Mouse (Mus musculus) kidney, embryonic 14.5 days (tissue): ENCODE data around the gene Nup160. TPM values are rescaled to one million over a fixed set of nuclear protein-coding genes. Genes with fewer than 3 reads are reported as not detected.

Experiments used
- ATAC-seq: fragments of 200-750 bp; cut with Nextera tagmentation; 2 replicates; pipeline ENCODE4 v1.8.0; 2017; ENCODE audit warnings: moderate number of reproducible peaks, mild to moderate bottlenecking, moderate TSS enrichment, moderate library complexity; ENCODE audit not compliant: low FRiP score, low TSS enrichment
- H3K27ac ChIP-seq: fragments of 300-500 bp; sonication (generic); 2 replicates; pipeline ENCODE4 v1.5.1; 2014; ENCODE audit warnings: low read depth, mild to moderate bottlenecking, low read length, moderate library complexity, mixed read lengths
- H3K27me3 ChIP-seq: fragments of 300-500 bp; sonication (generic); 2 replicates; pipeline ENCODE4 v1.6.1; 2014; ENCODE audit warnings: mild to moderate bottlenecking, low read length; ENCODE audit not compliant: control insufficient read depth, insufficient read depth
- H3K36me3 ChIP-seq: fragments of 300-500 bp; sonication (generic); 2 replicates; pipeline ENCODE4 v1.6.1; 2014; ENCODE audit warnings: low read length, mixed read lengths; ENCODE audit not compliant: control insufficient read depth, insufficient read depth
- H3K4me1 ChIP-seq: fragments of 300-500 bp; sonication (generic); 2 replicates; pipeline ENCODE4 v1.6.1; 2014; ENCODE audit warnings: low read length, mixed read lengths; ENCODE audit not compliant: control insufficient read depth, insufficient read depth
- H3K4me2 ChIP-seq: fragments of 300-500 bp; sonication (generic); replicated peaks from 2 replicates; pipeline ENCODE4 v1.6.1; 2014; ENCODE audit warnings: low read depth, mild to moderate bottlenecking, low read length
- H3K4me3 ChIP-seq: fragments of 300-500 bp; sonication (generic); 2 replicates; pipeline ENCODE4 v1.5.1; 2014; ENCODE audit warnings: mild to moderate bottlenecking, low read length
- H3K9ac ChIP-seq: fragments of 300-500 bp; sonication (generic); 2 replicates; pipeline ENCODE4 v1.6.1; 2014; ENCODE audit warnings: low read depth, mild to moderate bottlenecking, low read length, moderate library complexity
- H3K9me3 ChIP-seq: fragments of 300-500 bp; sonication (generic); 2 replicates; pipeline ENCODE4 v1.6.1; 2016; ENCODE audit warnings: low read length; ENCODE audit not compliant: control insufficient read depth
- WGBS: fragments of 180-500 bp; shearing (Covaris S2); extraction: QIAGEN DNeasy Blood & Tissue Kit; methylation state at CpG from one replicate; pipeline ENCODE4 v1.1.7; 2014; 5-methylcytosine and 5-hydroxymethylcytosine counted together
- polyA plus RNA-seq: library from polyadenylated mRNA; unstranded; fragments of >200 nt; fragmentation: Nextera tagmentation; extraction: Ambion mirVana; gene quantifications from 2 replicates; pipeline ENCODE4 v1.2.1, GENCODE M21; 2014

Gene Nup160
- polyA plus RNA-seq, 1 experiment from 2014 or later, result 68.0 TPM

GRCm38 (mm10) chr2:90673339-90673738 is 3.7 kb upstream of the Nup160 start:
- Histone ChIP-seq H3K9ac (no peak overlapping the region), H3K4me1 (0 out of 2 replicates have a peak, but pooled peaks cover under 1% of the 10 kb centered on the region), H3K4me3 (no peak overlapping the region), H3K9me3 (no peaks in the 10 kb centered on the region), H3K36me3 (no peaks in the 10 kb centered on the region), H3K4me2 (no peak overlapping the region), H3K27ac (no peak overlapping the region), H3K27me3 (no peaks in the 10 kb centered on the region)
- no peak for ATAC-seq
- 98% methylated on average over 1 of the region's 1 CpGs for WGBS

GRCm38 (mm10) chr2:90674555-90674954 is 2.5 kb upstream of the Nup160 start:
- Histone ChIP-seq H3K4me3 (no peak overlapping the region), H3K27ac (no peak overlapping the region), H3K4me1 (no peaks in the 10 kb centered on the region), H3K9ac (no peak overlapping the region), H3K9me3 (no peaks in the 10 kb centered on the region), H3K36me3 (no peaks in the 10 kb centered on the region), H3K4me2 (no peak overlapping the region), H3K27me3 (no peaks in the 10 kb centered on the region)
- no peak for ATAC-seq
- 96% methylated on average over 2 of the region's 2 CpGs for WGBS

- Histone ChIP-seq H3K4me1 (peaks cover 5% of the 10 kb centered on the region; the same call in 1 of the 2 replicates), H3K27me3 (no peaks in the 10 kb centered on the region), H3K4me3 (no peak overlapping the region), H3K4me2 (no peak overlapping the region), H3K36me3 (no peaks in the 10 kb centered on the region), H3K9me3 (no peaks in the 10 kb centered on the region), H3K27ac (no peak overlapping the region), H3K9ac (no peak overlapping the region)
- no peak for ATAC-seq
- 95% methylated on average over 2 of the region's 2 CpGs for WGBS
These were observed 1.5 kb upstream of the Nup160 start for GRCm38 (mm10) chr2:90675488-90675887.

GRCm38 (mm10) chr2:90678256-90679060 is 1.4 kb downstream of the Nup160 start:
- WGBS, result 31% methylated on average over 26 of the region's 26 CpGs
- no peaks in the 10 kb centered on the region for H3K9me3 ChIP-seq
- H3K9ac ChIP-seq, result peak overlapping the region; percentile 83
- peak; percentile 50; the same call in 1 of the 2 replicates for ATAC-seq
- H3K27me3 ChIP-seq, result no peaks in the 10 kb centered on the region
- H3K4me3 ChIP-seq, result peak overlapping the region; percentile 72
- H3K27ac ChIP-seq, result peak overlapping the region; percentile 95
- peak overlapping the region; percentile 55 for H3K4me2 ChIP-seq
- H3K36me3 ChIP-seq, result peaks cover 9% of the 10 kb centered on the region; the same call in 1 of the 2 replicates
- H3K4me1 ChIP-seq, result peaks cover 5% of the 10 kb centered on the region; the same call in 1 of the 2 replicates

- H3K4me3 ChIP-seq, result peak overlapping the region; percentile 72
- peaks cover 16% of the 10 kb centered on the region for H3K36me3 ChIP-seq
- no peaks in the 10 kb centered on the region for H3K27me3 ChIP-seq
- H3K27ac ChIP-seq, result peak overlapping the region; percentile 95
- under 1% methylated on average over 63 of the region's 63 CpGs for WGBS
- peak; percentile 97 for ATAC-seq
- H3K9me3 ChIP-seq, result no peaks in the 10 kb centered on the region
- H3K4me1 ChIP-seq, result peaks cover 5% of the 10 kb centered on the region; the same call in 1 of the 2 replicates
- peak overlapping the region; percentile 83 for H3K9ac ChIP-seq
- peak overlapping the region; percentile 56 for H3K4me2 ChIP-seq
These were observed 2.2 kb downstream of the Nup160 start for GRCm38 (mm10) chr2:90679061-90679810.

- Histone ChIP-seq H3K4me2 (no peak overlapping the region), H3K9me3 (no peaks in the 10 kb centered on the region), H3K9ac (no peak overlapping the region), H3K4me3 (no peak overlapping the region), H3K4me1 (no peaks in the 10 kb centered on the region), H3K27ac (no peak overlapping the region), H3K36me3 (peaks cover 94% of the 10 kb centered on the region), H3K27me3 (no peaks in the 10 kb centered on the region)
- ATAC-seq, result no peak
- 86% methylated on average over 4 of the region's 4 CpGs for WGBS
These were observed 23.9 kb downstream of the Nup160 start for GRCm38 (mm10) chr2:90700943-90701342.

GRCm38 (mm10) chr2:90708548-90708947 is 31.5 kb downstream of the Nup160 start:
- H3K36me3 ChIP-seq, result peaks cover 91% of the 10 kb centered on the region
- WGBS, result 73% methylated on average over 1 of the region's 1 CpGs
- no peak for ATAC-seq

GRCm38 (mm10) chr2:90715555-90716092 is 38.6 kb downstream of the Nup160 start:
- ATAC-seq, result no peak
- Histone ChIP-seq H3K9me3 (no peaks in the 10 kb centered on the region), H3K27me3 (no peaks in the 10 kb centered on the region), H3K4me3 (no peak overlapping the region), H3K4me1 (no peaks in the 10 kb centered on the region), H3K9ac (no peak overlapping the region), H3K4me2 (no peak overlapping the region), H3K36me3 (peaks cover 88% of the 10 kb centered on the region), H3K27ac (no peak overlapping the region)
- 90% methylated on average over 7 of the region's 7 CpGs for WGBS

More at GRCm38 (mm10) chr2:90708548-90708947, 31.5 kb downstream of the Nup160 start:
- Histone ChIP-seq H3K4me3 (no peak overlapping the region), H3K27me3 (no peaks in the 10 kb centered on the region), H3K4me2 (no peak overlapping the region), H3K9ac (no peak overlapping the region), H3K9me3 (no peaks in the 10 kb centered on the region), H3K4me1 (no peaks in the 10 kb centered on the region), H3K27ac (no peak overlapping the region)
